Mouse (Mus musculus) activated CD4-positive, CD25-positive, alpha-beta regulatory T cell (primary cell): ENCODE results near the gene Mtg2. TPM values are rescaled to one million over a fixed set of nuclear protein-coding genes. Genes with fewer than 3 reads are reported as not detected.

Experiments
- polyA plus RNA-seq, 2 experiments: library from polyadenylated mRNA; unstranded; fragments of 100-300 nt; shearing (Covaris generic); gene quantifications; one replicate each; pipeline ENCODE4 v1.2.1; 2017

Mtg2 gene
- polyA plus RNA-seq, result 10 to 100 TPM; 34.7 to 41.9 TPM

DNA sequence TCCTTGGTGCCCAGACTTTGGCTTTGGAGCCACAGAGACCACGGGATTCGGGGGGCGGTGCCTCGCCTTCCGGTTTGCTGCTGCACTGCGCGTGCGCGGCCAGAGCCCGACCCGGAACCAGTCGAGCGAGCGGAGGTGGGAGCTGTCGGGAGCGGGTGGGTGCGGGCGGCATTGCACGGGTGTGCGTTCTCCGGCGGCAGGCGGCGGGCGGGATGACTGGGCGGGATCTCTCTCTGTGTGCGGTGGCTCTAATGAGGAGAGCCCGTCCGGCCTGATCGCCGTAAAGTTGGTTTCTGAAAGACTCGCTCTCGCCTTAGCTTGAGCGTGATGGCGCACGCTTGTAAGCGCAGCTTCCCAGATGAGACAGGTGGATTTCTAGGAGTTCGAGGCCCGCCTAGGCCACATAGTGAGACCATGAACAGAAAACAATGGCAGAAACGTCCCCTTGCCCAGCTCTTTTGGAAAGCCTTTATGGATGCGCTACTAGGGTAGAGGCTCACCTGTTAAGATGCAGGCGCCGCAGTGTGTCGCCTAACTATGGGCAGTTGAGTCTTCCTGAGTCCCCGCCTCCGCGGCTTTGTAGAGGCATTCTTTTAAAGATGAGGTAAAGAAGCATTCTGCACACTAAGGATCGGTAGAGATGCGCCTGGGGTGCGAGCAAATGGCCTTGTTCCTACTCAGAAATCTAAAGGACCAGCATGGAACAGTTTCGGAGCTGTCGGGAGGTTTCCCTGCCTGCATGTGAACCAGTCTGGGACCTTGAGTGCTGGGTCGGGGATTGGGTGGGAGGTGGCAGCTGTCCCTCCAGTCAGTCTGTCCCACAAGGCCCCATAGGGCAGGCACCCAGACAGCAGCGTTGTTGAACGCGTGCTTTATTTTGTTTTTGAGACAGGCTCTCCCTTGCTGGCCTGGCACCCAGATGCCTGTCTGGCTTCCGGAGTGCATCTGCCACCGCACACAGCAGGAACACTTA is at the start of gene Mtg2:
Gene Mtg2 (plus strand): TSS at position 108 of the 973 bp plus-strand sequence.

GRCm38 (mm10) chr2:180024401-180025098 is 45.8 kb upstream of the Mtg2 start, which contains the start of gene Lsm14b:
Gene Lsm14b (plus strand): TSS chr2:180024987.

GRCm38 (mm10) chr2:180042256-180042857 is 28.0 kb upstream of the Mtg2 start, which contains the start of the genes Psma7 and Ss18l1:
Gene Psma7 (minus strand): TSS chr2:180042433.
Gene Ss18l1 (plus strand): TSS chr2:180042509.

DNA sequence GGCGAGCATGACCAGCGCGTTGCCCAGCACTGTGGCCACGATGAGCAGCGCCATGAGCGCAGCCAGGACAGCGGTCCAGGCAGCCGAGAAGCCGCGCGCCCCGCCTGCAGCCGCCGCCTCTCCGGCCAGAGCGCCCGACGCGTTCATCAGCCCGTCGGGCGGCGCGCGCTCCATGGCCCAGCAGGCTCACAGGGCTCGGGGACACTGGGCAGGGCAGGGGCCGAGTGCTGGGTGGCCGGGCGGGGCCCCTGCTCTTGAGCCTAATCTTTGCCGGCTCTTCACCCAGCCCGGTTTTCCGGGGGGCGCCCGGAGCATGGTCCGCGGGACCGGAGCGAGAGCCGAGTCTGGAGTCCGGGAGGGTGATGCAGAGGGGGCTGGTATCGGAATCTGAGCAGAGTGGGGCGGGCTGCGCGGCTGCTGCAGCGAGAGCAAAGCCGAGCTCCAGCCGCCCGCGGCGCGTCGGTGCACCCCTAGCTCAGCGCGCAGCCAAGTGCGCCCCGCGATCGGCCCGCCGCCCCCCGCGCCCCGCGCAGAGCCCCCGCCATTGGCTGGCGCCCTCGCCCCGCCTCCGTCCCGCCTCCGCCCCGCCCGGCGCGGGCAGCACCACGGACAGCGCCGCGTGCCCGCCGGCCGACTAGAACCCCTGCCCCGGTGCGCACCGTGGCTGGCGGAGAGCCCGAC is 33.7 kb downstream of the Mtg2 start, which contains the start of gene Hrh3:
Gene Hrh3 (minus strand): TSS at position 511 of the 681 bp plus-strand sequence.

DNA sequence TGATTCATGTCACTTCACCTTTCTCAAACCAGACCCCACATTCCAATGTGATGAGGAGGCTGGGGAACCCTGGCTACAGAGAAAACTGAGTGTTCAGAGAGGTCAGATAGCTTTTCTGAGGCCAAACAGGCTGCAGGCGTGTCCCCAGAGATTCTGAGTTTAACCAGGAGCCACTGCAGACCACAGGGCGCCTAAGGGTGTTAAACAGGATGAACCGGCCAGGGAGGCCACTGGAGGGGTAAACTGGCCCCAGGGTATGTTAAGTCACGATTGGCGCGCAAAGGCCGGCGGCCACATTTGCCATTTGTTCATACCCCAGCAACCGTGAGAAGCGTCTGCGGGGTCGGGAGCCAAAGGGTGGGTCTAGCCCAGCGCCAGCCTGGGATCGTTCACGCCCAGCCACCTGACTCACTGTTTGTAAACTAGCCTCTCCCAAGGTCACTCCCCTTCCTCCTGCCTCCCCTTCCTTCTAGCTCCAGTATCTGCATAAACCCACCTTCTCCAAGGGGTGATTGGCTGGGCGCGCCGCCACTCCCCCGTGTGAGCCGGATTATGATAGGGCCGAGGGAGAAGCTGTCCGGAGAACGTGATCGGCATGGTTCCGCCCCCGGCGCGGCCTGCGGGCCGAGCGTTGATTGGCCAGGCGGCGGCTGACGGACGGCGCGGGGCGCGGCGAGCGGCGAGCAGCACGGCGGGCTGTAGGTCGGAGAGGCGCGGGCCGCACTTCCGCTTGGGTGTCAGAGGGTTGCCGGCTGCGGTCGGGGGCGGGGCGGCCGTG is 48.5 kb downstream of the Mtg2 start, which contains the start of gene Osbpl2:
Gene Osbpl2 (plus strand): TSS at position 646 of the 778 bp plus-strand sequence.

Other genes with a start within 250 kb of the Mtg2 start
- gene Taf4, start 93.9 kb upstream of the Mtg2 start, polyA plus RNA-seq, result 10 to 100 TPM; 14.7 to 19.4 TPM
- gene Lsm14b, start 45.6 kb upstream of the Mtg2 start, polyA plus RNA-seq, result 10 to 100 TPM; 16.5 to 18.0 TPM
- gene Psma7, start 28.2 kb upstream of the Mtg2 start, polyA plus RNA-seq, result 100 to 1,000 TPM; 464 to 547 TPM
- 1 to 10 TPM; 2.7 to 3.2 TPM for gene Ss18l1, start 28.1 kb upstream of the Mtg2 start, polyA plus RNA-seq
- gene Hrh3, start 33.9 kb downstream of the Mtg2 start, polyA plus RNA-seq, result not detected
- gene Osbpl2, start 48.7 kb downstream of the Mtg2 start, polyA plus RNA-seq, result 10 to 100 TPM; 41.8 to 45.5 TPM
- 100 to 1,000 TPM; 142 to 156 TPM for gene Adrm1, start 100.9 kb downstream of the Mtg2 start, polyA plus RNA-seq
- gene Lama5, start 155.3 kb downstream of the Mtg2 start, polyA plus RNA-seq, result 1 to 10 TPM in 1 of 2 experiments, under 1 TPM in 1; 0.30 to 1.3 TPM
- gene Rps21, start 186.8 kb downstream of the Mtg2 start, polyA plus RNA-seq, result 100 to 1,000 TPM; 501 to 767 TPM
- 10 to 100 TPM; 36.3 to 43.9 TPM for gene Cables2, start 202.9 kb downstream of the Mtg2 start, polyA plus RNA-seq
- under 1 TPM in 1 of 2 experiments, not detected in 1; 0.23 TPM for gene Rbbp8nl, start 219.3 kb downstream of the Mtg2 start, polyA plus RNA-seq